Mouse (Mus musculus): ENCODE results near the gene Sim1. TPM values are rescaled to one million over a fixed set of nuclear protein-coding genes. Genes with fewer than 3 reads are reported as not detected.

Sim1 gene
- polyA plus RNA-seq, 1 experiment, result not detected

- TF ChIP-seq TAL1 (IDR thresholded peaks at IDR 0.05; ENCODE audit: low read length), result no peak
- no peak for TF ChIP-seq GATA1 (IDR thresholded peaks at IDR 0.05; ENCODE audit: low read length)
- Histone ChIP-seq H3K27me3 (ENCODE audit: control insufficient read depth) (peaks cover 100% of the 10 kb centered on the region), H3K9me3 (ENCODE audit: control insufficient read depth, low read length) (no peaks in the 10 kb centered on the region; the same call in 1 of the 2 replicates), H3K36me3 (ENCODE audit: control insufficient read depth) (no peaks in the 10 kb centered on the region), H3K4me3 (replicated peaks) (no peak overlapping the region), H3K4me1 (ENCODE audit: control insufficient read depth) (no peaks in the 10 kb centered on the region)
Observed at GRCm38 (mm10) chr10:50899846-50900745, 5.5 kb downstream of the Sim1 start.

- no peak overlapping the region for H3K4me3 ChIP-seq (replicated peaks)
- H3K9me3 ChIP-seq (ENCODE audit: control insufficient read depth, low read length), result no peaks in the 10 kb centered on the region; the same call in 1 of the 2 replicates
- H3K36me3 ChIP-seq (ENCODE audit: control insufficient read depth), result no peaks in the 10 kb centered on the region
- TF ChIP-seq TAL1 (IDR thresholded peaks at IDR 0.05; ENCODE audit: low read length) (no peak), GATA1 (IDR thresholded peaks at IDR 0.05; ENCODE audit: low read length) (no peak)
- no peaks in the 10 kb centered on the region for H3K4me1 ChIP-seq (ENCODE audit: control insufficient read depth)
- peaks cover 100% of the 10 kb centered on the region for H3K27me3 ChIP-seq (ENCODE audit: control insufficient read depth)
Observed at GRCm38 (mm10) chr10:50900746-50901600, 6.4 kb downstream of the Sim1 start.

- Histone ChIP-seq H3K27me3 (ENCODE audit: control insufficient read depth) (peaks cover 100% of the 10 kb centered on the region), H3K36me3 (ENCODE audit: control insufficient read depth) (no peaks in the 10 kb centered on the region), H3K4me3 (replicated peaks) (no peak overlapping the region), H3K4me1 (ENCODE audit: control insufficient read depth) (no peaks in the 10 kb centered on the region), H3K9me3 (ENCODE audit: control insufficient read depth, low read length) (no peaks in the 10 kb centered on the region; the same call in 1 of the 2 replicates)
- TF ChIP-seq GATA1 (IDR thresholded peaks at IDR 0.05; ENCODE audit: low read length), result no peak
- TF ChIP-seq TAL1 (IDR thresholded peaks at IDR 0.05; ENCODE audit: low read length), result no peak
Observed at GRCm38 (mm10) chr10:50901601-50902475, 7.3 kb downstream of the Sim1 start.

GRCm38 (mm10) chr10:50902741-50903715 is 8.5 kb downstream of the Sim1 start:
- no peak overlapping the region for H3K4me3 ChIP-seq (replicated peaks)
- H3K4me1 ChIP-seq (ENCODE audit: control insufficient read depth), result no peaks in the 10 kb centered on the region
- peaks cover 100% of the 10 kb centered on the region for H3K27me3 ChIP-seq (ENCODE audit: control insufficient read depth)
- no peak for TF ChIP-seq GATA1 (IDR thresholded peaks at IDR 0.05; ENCODE audit: low read length)
- no peak for TF ChIP-seq TAL1 (IDR thresholded peaks at IDR 0.05; ENCODE audit: low read length)
- no peaks in the 10 kb centered on the region; the same call in 1 of the 2 replicates for H3K9me3 ChIP-seq (ENCODE audit: control insufficient read depth, low read length)
- H3K36me3 ChIP-seq (ENCODE audit: control insufficient read depth), result no peaks in the 10 kb centered on the region

GRCm38 (mm10) chr10:50903846-50904763 is 9.6 kb downstream of the Sim1 start:
- H3K9me3 ChIP-seq (ENCODE audit: control insufficient read depth, low read length), result no peaks in the 10 kb centered on the region; the same call in 1 of the 2 replicates
- H3K27me3 ChIP-seq (ENCODE audit: control insufficient read depth), result peaks cover 100% of the 10 kb centered on the region
- no peaks in the 10 kb centered on the region for H3K36me3 ChIP-seq (ENCODE audit: control insufficient read depth)
- no peak overlapping the region for H3K4me3 ChIP-seq (replicated peaks)
- TF ChIP-seq GATA1 (IDR thresholded peaks at IDR 0.05; ENCODE audit: low read length) (no peak), TAL1 (IDR thresholded peaks at IDR 0.05; ENCODE audit: low read length) (no peak)
- no peaks in the 10 kb centered on the region for H3K4me1 ChIP-seq (ENCODE audit: control insufficient read depth)

GRCm38 (mm10) chr10:50904764-50905701 is 10.5 kb downstream of the Sim1 start:
- no peak for TF ChIP-seq TAL1 (IDR thresholded peaks at IDR 0.05; ENCODE audit: low read length)
- no peak for TF ChIP-seq GATA1 (IDR thresholded peaks at IDR 0.05; ENCODE audit: low read length)
- Histone ChIP-seq H3K27me3 (ENCODE audit: control insufficient read depth) (peaks cover 100% of the 10 kb centered on the region), H3K4me1 (ENCODE audit: control insufficient read depth) (no peaks in the 10 kb centered on the region), H3K9me3 (ENCODE audit: control insufficient read depth, low read length) (no peaks in the 10 kb centered on the region; the same call in 1 of the 2 replicates), H3K4me3 (replicated peaks) (no peak overlapping the region), H3K36me3 (ENCODE audit: control insufficient read depth) (no peaks in the 10 kb centered on the region)
